Mouse (Mus musculus) liver, adult 2 months (tissue): ENCODE results near the gene Plekhg5. TPM values are rescaled to one million over a fixed set of nuclear protein-coding genes. Genes with fewer than 3 reads are reported as not detected.

Experiments used
- DNase-seq: peaks from one replicate; pipeline ENCODE4 v3.0.0-alpha.2; 2011; ENCODE audit warnings: low read depth, low spot score; ENCODE audit errors: extremely low read depth
- H3K27ac ChIP-seq: fragments of 200-500 bp; replicated peaks from 2 replicates; pipeline ENCODE4 v1.5.1; 2012; ENCODE audit warnings: low read depth, mild to moderate bottlenecking, control low read depth, inconsistent platforms, low read length; ENCODE audit not compliant: insufficient read depth
- H3K27me3 ChIP-seq: fragments of 200-500 bp; 2 replicates; pipeline ENCODE4 v1.6.1; 2012; ENCODE audit warnings: mild to moderate bottlenecking, moderate library complexity, low read length, inconsistent platforms; ENCODE audit not compliant: control insufficient read depth, insufficient read depth
- H3K36me3 ChIP-seq: fragments of 200-500 bp; 2 replicates; pipeline ENCODE4 v1.6.1; 2012; ENCODE audit warnings: low read length, inconsistent platforms; ENCODE audit not compliant: control insufficient read depth, insufficient read depth
- H3K4me1 ChIP-seq: fragments of 200-500 bp; 2 replicates; pipeline ENCODE4 v1.6.1; 2011; ENCODE audit warnings: low read length; ENCODE audit not compliant: control insufficient read depth, insufficient read depth
- H3K4me3 ChIP-seq: fragments of 200-500 bp; 2 replicates; pipeline ENCODE4 v1.5.1; 2011; ENCODE audit warnings: low read depth, mild to moderate bottlenecking, control low read depth, low read length, moderate library complexity; ENCODE audit not compliant: insufficient read depth
- H3K79me2 ChIP-seq: fragments of 200-500 bp; 2 replicates; pipeline ENCODE4 v1.6.1; 2012; ENCODE audit warnings: inconsistent platforms, mild to moderate bottlenecking, low read length, moderate library complexity; ENCODE audit not compliant: control insufficient read depth, insufficient read depth
- H3K9ac ChIP-seq: fragments of 200-500 bp; 2 replicates; pipeline ENCODE4 v1.6.1; 2012; ENCODE audit warnings: low read depth, mild to moderate bottlenecking, control low read depth, inconsistent platforms, low read length
- CTCF ChIP-seq: fragments of 200-500 bp; IDR thresholded peaks from 2 replicates; pipeline ENCODE4 v1.5.1; 2011; ENCODE audit warnings: low read depth, low read length, control low read depth
- POLR2A ChIP-seq: fragments of 200-500 bp; IDR thresholded peaks from 2 replicates; pipeline ENCODE4 v1.6.1; 2011; ENCODE audit warnings: low read length, control low read depth; ENCODE audit not compliant: insufficient read depth; ENCODE audit errors: extremely low read depth
- WGBS: fragments of 180-500 bp; shearing (Covaris S2); methylation state at CpG from one replicate; pipeline ENCODE4 v1.1.7; 2018; 5-methylcytosine and 5-hydroxymethylcytosine counted together
- polyA plus RNA-seq: library from polyadenylated mRNA; depleted of rRNA; stranded (reverse); fragments of >200 nt; gene quantifications from 2 replicates; pipeline ENCODE4 v1.2.3, GENCODE M21; 2012
- total RNA-seq: library from RNA; depleted of rRNA; stranded (reverse); fragments of >200 nt; gene quantifications from 2 replicates; pipeline ENCODE4 v1.2.3, GENCODE M21; 2014

Gene Plekhg5
- total and polyA plus RNA-seq, 2 experiments, result 2.4 to 6.6 TPM

DNA sequence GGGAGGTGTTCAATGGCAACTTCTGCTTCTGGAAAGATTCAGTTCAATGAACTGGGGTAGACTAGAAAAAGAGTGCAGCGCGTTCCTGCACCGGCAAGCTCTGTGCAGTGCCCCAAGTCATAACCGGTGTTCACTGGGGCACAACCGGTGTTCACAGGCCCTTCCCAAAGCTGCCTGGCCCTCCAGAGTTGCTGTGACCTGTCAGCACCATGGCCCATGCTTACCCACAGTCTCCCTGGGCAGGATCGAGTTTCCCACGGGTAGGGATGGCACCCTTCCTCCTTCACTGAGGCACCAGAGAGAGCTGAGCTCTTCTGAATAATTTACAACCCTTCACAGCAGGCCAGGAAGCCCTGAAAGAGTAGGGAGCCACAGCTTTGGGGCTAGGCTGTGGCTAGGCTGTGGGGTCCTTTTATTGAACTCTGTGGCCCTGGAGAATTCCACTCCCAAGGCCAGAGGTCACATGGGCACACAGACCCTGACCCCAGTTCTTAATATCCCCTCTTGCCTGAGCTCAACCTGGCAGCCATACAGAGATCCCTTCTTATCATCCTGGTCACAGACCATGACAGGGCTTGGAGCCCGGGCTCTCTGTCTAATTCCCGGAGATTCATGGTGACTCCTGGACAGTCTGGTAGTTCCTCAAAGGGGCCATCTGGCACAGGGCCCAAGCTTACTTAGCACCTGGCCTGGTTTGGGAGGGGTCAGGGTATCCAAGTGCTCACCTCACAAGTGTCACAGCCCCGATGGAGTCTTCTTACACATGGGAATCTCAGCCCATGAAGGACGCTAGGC is 73.9 kb downstream of the Plekhg5 start:
- H3K4me3 ChIP-seq, result no peak overlapping the region
- H3K27me3 ChIP-seq, result no peaks in the 10 kb centered on the region
- H3K4me1 ChIP-seq, result no peaks in the 10 kb centered on the region
- no peaks in the 10 kb centered on the region for H3K79me2 ChIP-seq
- H3K9ac ChIP-seq, result no peak overlapping the region
- no peak for DNase-seq
- H3K36me3 ChIP-seq, result no peaks in the 10 kb centered on the region
- TF ChIP-seq CTCF (no peak), POLR2A (no peak)
- WGBS, result 79% methylated on average over 11 of the region's 11 CpGs
- H3K27ac ChIP-seq, result no peak overlapping the region

DNA sequence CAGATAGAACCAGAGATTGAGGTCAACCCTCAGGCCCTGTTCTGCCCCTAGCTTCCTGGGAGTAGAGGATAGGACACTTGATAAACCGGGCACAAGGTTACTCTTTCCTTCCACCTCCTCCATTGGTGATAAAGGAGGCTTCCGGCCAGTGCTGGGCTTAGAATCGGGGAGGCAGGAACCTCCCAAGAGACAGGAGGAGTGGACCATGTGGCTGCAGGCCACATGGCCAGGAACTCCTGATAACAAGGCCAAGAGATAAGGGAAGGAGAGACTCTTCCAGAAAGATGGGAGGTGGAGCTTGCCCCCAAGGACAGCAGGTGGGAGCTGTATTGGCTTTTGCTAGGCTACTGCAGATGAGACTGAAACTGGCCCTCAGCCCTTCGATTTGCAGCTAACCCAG is 78.2 kb downstream of the Plekhg5 start:
- Histone ChIP-seq H3K4me1 (no peaks in the 10 kb centered on the region), H3K27ac (no peak overlapping the region), H3K79me2 (no peaks in the 10 kb centered on the region), H3K4me3 (no peak overlapping the region), H3K27me3 (peaks cover 6% of the 10 kb centered on the region), H3K9ac (no peak overlapping the region), H3K36me3 (no peaks in the 10 kb centered on the region)
- no peak for DNase-seq
- whole genome bisulfite sequencing, result 80% methylated on average over 4 of the region's 4 CpGs
- no peak for TF ChIP-seq POLR2A
- TF ChIP-seq CTCF, result no peak

DNA sequence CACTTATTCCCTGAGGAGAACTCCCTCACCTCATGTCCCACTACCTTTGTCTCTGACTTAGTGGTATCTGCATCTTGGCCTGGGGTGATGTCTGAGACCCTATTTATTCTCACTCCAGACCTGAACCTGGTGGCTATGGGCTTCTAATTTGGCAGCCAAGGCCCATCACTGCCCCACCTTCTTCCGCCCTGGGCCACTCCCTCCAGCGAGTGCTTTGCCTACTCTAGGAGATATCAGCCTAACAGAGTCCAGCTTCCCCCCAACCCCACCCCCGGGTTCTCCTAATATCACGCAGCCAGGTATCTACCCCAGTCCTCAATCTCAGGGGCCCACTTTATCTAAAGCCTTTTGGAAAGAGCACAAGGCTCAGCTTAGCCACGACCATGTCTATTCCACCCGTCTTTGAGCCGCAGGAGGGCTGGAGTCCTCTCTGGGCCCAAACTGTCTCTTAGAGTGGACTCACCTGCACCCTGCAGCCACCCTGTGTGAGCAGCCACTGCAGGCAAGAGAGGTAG is 79.2 kb downstream of the Plekhg5 start:
- no peak for DNase-seq
- H3K9ac ChIP-seq, result no peak overlapping the region
- no peak for TF ChIP-seq CTCF
- TF ChIP-seq POLR2A, result no peak
- no peaks in the 10 kb centered on the region for H3K79me2 ChIP-seq
- no peak overlapping the region for H3K27ac ChIP-seq
- 49% methylated on average over 7 of the region's 7 CpGs for WGBS
- H3K4me3 ChIP-seq, result peak overlapping the region; percentile 30; the same call in 1 of the 2 replicates
- no peaks in the 10 kb centered on the region for H3K36me3 ChIP-seq
- H3K27me3 ChIP-seq, result peaks cover 6% of the 10 kb centered on the region
- H3K4me1 ChIP-seq, result no peaks in the 10 kb centered on the region

DNA sequence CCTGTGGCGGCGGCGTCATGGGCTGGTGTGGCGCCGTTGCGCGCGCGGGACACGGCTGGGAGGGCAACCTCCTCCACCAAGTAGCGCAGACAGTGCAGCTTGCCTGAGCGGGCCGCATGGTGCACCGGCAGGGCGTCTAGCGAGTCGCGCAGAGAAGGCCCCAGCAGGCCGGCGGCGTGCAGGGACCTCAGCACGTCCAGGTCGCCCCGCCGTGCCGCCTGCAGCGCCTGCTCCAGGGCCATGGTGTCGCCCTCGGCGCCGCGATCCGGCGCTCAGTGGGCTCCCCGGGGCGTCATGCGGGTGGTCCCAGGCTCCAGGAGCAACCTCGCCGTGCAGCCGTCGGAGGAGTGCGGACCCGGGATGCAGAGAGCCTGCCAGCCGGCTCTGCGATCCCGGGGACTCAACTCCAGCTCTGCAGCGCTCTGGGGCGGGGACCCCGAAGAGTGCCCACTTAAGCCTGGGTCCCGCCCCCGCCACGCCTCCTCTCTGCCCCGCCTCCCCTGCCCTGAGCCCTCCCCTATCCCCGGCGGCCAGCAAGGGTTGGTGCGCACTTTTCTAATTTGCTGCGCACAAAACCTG is 79.8 kb downstream of the Plekhg5 start, which contains the start of gene Espn:
Gene Espn (minus strand): TSS at position 406 of the 579 bp plus-strand sequence.
- H3K27me3 ChIP-seq, result peaks cover 6% of the 10 kb centered on the region
- 8% methylated on average over 56 of the region's 57 CpGs for WGBS
- DNase-seq, result no peak
- no peaks in the 10 kb centered on the region for H3K36me3 ChIP-seq
- H3K4me3 ChIP-seq, result peak within 1 kb of the TSS; percentile 30; the same call in 1 of the 2 replicates
- H3K79me2 ChIP-seq, result no peaks in the 10 kb centered on the region
- no peak within 1 kb of the TSS for H3K27ac ChIP-seq
- TF ChIP-seq CTCF (no peak), POLR2A (no peak)
- H3K9ac ChIP-seq, result no peak within 1 kb of the TSS
- H3K4me1 ChIP-seq, result no peaks in the 10 kb centered on the region

DNA sequence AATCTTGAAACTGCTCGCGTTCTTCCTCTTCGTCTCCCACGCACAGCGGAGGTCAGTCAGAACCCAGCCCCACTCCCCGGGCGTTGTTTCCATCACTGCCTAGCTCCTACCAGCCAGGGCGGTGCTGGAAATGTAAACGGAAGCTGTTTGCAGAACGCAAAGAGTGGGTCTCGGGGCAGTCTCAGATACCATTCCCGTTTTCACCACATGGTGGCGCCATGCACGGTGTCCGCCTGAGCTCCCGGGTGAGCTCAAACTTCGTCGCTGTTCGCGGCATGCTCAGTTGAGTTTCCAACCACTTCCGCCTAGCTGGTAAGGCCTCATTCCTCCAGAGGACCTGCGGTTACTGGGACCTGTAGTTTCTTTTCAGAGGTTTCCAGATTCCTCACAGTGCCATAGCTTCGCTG is 81.5 kb downstream of the Plekhg5 start:
- TF ChIP-seq POLR2A (no peak), CTCF (peak; percentile 93)
- Histone ChIP-seq H3K27me3 (peaks cover 13% of the 10 kb centered on the region), H3K27ac (no peak overlapping the region)

DNA sequence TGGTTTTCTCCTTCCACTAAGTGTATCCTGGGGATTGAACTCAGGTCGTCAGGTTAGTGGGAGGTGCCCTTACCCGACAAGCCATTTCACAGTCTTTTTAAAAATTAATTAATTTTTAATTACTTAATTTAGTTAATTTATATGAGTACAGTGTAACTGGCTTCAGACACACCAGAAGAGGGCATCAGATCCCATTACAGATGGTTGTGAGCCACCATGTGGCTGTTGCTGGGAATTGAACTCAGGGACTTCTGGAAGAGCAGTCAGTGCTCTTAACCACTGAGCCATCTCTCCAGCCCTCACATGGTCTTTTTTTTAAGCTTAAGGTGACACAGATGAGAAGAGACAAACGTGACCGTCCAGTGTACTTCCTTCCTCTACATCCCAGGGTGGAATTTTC is 82.7 kb downstream of the Plekhg5 start:
- H3K27me3 ChIP-seq, result peaks cover 19% of the 10 kb centered on the region
- H3K27ac ChIP-seq, result no peak overlapping the region
- no peaks in the 10 kb centered on the region for H3K79me2 ChIP-seq
- 0 out of 2 replicates have a peak, but pooled peaks cover 1% of the 10 kb centered on the region for H3K4me1 ChIP-seq
- TF ChIP-seq CTCF, result no peak
- H3K4me3 ChIP-seq, result no peak overlapping the region
- no peak for DNase-seq
- H3K9ac ChIP-seq, result no peak overlapping the region
- no peaks in the 10 kb centered on the region for H3K36me3 ChIP-seq
- WGBS, result 79% methylated on average over 4 of the region's 4 CpGs

More for the DNA sequence above, 81.5 kb downstream of the Plekhg5 start:
- DNase-seq, result peak; percentile 48
- Histone ChIP-seq H3K4me3 (peak overlapping the region; percentile 18; the same call in 1 of the 2 replicates), H3K4me1 (0 out of 2 replicates have a peak, but pooled peaks cover 1% of the 10 kb centered on the region), H3K9ac (no peak overlapping the region), H3K36me3 (no peaks in the 10 kb centered on the region), H3K79me2 (no peaks in the 10 kb centered on the region)
- 2% methylated on average over 23 of the region's 23 CpGs for WGBS
